Mouse (Mus musculus) adrenal gland, postnatal 14 days (tissue): ENCODE measurements around the gene Vmn1r42. TPM values are rescaled to one million over a fixed set of nuclear protein-coding genes. Genes with fewer than 3 reads are reported as not detected.
"Not testable (repeated sequence)": the region's sequence is repeated elsewhere in the genome, so short reads cannot be mapped to it uniquely, and the experiment has no call there.

Experiments
- DNase-seq: peaks from one replicate; pipeline ENCODE4 v3.0.0; 2021; ENCODE audit warnings: mixed read lengths
- long read RNA-seq, 2 experiments: library from polyadenylated mRNA; stranded (forward); transcript quantifications; one replicate each; pipeline ENCODE4 v2.0.0; 2021
- total RNA-seq: library from RNA; stranded (reverse); gene quantifications from 2 replicates; pipeline ENCODE4 v1.2.3, GENCODE M21; 2021

Gene Vmn1r42
- not detected in 2 replicates for total RNA-seq
- long read RNA-seq, experiment 1 = 0 reads
- long read RNA-seq, experiment 2 = 0 reads

GRCm38 (mm10) chr6:89876313-89876712 lies at the start of gene Vmn1r42, which contains the start of gene Vmn1r43:
Gene Vmn1r42, minus strand, starts transcription at chr6:89876413.
Gene Vmn1r43, minus strand, starts transcription at chr6:89876413.
- not testable (repeated sequence) for DNase-seq

- DNase-seq = no peak
Measured at GRCm38 (mm10) chr6:89883812-89884211, 7.6 kb upstream of the Vmn1r42 start.

DNA sequence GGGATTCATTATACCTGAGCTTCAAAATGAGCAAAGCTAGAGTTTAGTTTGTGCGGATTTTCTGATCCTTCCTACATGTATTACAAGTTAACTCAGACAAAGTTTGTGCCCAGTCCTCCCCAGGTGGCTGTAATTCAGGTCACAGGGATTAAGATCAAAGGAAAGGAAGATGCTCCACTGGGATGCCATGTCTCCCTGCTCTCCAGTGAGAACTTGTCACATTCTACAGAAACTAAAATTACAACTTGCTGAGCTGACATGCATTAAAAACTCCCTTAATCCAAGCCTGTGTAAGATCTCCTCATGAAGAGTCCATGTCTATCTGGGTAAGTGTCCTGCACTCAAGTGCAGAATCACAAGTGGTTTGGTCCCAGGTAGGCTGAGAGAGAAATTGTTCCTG lies 7.1 kb upstream of the Vmn1r42 start, which contains the start of gene Vmn1r44:
Vmn1r44 (plus strand) TSS at position 301 of the 400 bp plus-strand sequence.
- DNase-seq = no peak

DNA sequence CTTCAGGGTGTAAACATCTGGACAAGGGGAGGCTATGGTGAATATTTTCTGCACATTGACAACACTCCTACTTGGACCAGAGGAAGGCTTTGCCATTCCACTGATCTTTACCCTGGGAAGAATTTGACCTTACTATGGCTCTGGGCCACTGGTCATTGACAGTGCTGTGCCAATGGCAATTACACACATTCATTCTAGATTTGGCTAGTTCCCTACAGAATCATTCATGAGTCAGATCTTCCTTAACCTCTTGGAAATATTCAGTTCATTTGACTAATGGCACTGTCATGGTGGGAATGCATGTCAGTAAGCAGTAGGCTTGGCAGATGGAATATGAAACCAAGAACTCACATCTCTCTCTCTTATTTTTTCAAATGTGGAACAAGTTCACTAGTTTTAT lies 4.7 kb upstream of the Vmn1r42 start:
- no peak for DNase-seq

DNA sequence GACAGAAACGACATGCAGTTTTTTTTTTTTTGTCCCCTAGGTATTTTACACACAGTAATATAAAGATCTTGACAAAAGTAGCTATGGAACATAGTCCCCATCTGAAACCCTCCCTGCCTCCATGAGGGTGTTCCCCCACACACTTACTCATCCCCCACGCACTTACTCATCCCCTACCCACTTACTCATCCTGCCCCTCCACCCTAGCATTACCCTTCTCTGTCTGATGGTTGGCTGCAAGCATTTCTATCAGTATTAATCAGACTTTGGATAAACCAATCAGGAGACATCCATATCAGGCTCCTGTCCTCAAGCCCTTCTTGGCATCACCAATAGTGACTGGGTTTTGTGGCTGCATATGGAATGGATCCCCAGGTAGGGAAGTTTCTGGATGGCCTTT lies 750 bp upstream of the Vmn1r42 start:
- DNase-seq = no peak

DNA sequence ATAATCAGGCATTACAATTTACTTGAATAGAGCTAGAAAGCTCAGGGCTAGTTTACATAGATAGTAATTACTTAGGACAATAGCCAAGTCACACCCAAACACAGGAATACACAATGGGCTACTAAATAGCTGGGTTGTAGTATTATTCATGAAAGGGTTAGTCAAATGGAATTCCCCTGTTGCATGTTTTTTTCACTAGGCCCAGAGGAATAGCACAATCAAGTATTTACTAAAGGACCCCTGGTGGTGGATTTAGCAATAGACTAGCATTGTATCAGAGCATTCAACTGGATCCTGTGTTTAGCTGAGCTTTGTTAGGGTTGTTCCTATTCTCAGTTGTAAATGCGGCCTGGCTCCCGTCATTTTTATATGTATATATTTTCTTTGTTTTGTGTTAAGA lies 8.2 kb downstream of the Vmn1r42 start:
- DNase-seq = no peak

DNA sequence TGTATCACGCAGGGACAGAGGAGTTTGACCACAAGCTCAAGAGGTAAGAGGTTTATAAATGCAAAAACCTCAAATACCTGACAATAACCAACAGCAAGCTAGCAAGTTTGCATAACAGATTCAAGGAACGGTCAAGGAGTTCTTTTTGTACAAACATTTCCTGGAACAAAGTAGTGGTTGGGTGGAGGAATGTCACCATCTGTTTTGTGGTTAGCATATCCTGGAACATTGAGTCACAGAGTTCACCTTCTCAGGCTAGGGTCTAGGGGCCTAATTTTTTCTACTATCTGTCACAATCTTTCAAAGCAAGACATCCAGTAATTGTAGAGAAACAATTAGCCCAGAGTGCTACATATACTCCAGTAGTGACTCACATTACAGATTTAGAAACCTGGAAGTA lies 8.9 kb downstream of the Vmn1r42 start:
- DNase-seq = no peak

DNA sequence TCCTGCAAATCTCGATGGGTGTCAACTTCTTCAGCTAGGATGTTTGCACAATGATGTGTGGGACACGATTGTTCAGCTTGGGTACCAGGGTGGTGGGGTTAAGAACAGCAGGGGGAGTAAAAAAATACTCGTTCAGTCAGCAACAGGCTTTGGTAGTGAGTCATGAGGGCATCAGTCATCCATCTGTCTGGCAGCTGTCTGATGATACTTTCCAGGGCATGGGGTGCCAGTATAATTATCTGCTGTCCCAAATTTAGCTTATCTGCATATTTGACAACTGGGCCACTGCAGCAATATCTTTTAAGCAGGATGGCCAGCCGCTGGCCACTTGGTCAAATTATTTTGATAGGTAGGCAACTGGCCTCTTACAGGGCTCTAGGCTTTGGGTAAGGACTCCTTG lies 12.4 kb downstream of the Vmn1r42 start:
- DNase-seq = no peak

DNA sequence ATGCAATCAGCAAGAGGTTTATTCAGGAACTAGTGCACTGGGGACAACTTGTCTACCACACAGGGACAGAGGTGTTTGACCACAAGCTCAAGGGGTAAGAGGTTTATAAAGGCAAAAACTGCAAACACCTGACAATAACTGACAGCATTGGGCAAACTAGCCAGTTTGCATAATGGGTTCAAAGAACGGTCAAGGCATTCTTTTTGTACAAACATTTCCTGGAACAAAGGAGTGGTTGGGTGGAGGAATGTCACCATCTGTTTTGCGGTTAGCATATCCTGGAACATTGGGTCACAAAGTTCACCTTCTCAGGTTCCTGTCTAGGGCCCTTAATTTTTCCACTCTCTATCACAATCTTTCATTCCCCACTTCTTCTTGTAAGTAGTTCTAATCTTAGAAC lies 16.4 kb downstream of the Vmn1r42 start:
- DNase-seq = no peak

DNA sequence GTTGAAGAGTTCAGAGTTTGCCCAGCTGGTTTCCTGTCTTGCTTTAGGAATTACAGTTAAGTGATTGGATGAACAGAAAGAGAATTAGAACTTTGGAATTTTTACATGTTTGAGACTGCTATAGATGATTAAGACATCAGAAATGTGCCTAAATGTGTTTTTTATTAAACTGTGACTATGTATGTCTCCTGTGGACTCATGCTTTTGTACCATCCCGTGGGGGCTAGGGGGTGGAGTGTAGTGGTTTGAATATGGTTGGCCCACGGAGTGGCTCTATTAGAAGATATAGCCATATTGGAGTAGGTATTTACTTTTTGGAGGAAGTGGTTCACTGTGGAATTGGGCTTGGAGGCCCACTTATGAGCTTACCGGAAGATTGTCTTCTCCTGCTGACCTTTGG lies 18.7 kb downstream of the Vmn1r42 start:
- DNase-seq = no peak

Other genes with a start within 250 kb of the Vmn1r42 start
- gene Txnrd3, start 232.4 kb downstream of the Vmn1r42 start, total RNA-seq = 11.1 and 12.7 TPM in 2 replicates
- gene Vmn1r40, start 168.9 kb downstream of the Vmn1r42 start, total RNA-seq = not detected in 2 replicates
- not detected in 2 replicates for gene Vmn1r41, start 135.6 kb downstream of the Vmn1r42 start, total RNA-seq
- gene Vmn1r43, start within 50 bp of the Vmn1r42 start, total RNA-seq = not detected in 2 replicates
- gene Vmn1r44, start 7.2 kb upstream of the Vmn1r42 start, total RNA-seq = not detected in 2 replicates
- not detected in 2 replicates for gene Vmn1r45, start 64.2 kb upstream of the Vmn1r42 start, total RNA-seq
- not detected in 2 replicates for gene Vmn1r46, start 92.9 kb upstream of the Vmn1r42 start, total RNA-seq
- not detected in 2 replicates for gene Vmn1r47, start 139.7 kb upstream of the Vmn1r42 start, total RNA-seq
- not detected in 2 replicates for gene Vmn1r48, start 160.4 kb upstream of the Vmn1r42 start, total RNA-seq
- gene Vmn1r49, start 202.1 kb upstream of the Vmn1r42 start, total RNA-seq = not detected in 2 replicates
- gene Vmn1r50, start 225.0 kb upstream of the Vmn1r42 start, total RNA-seq = not detected in 2 replicates
- not detected in 2 replicates for gene Vmn1r51, start 246.2 kb upstream of the Vmn1r42 start, total RNA-seq